Mouse (Mus musculus): ENCODE measurements around the gene Prkce. TPM values are rescaled to one million over a fixed set of nuclear protein-coding genes. Genes with fewer than 3 reads are reported as not detected.

Gene Prkce
- polyA plus RNA-seq, 1 experiment from 2014 or later = 3.1 TPM

DNA sequence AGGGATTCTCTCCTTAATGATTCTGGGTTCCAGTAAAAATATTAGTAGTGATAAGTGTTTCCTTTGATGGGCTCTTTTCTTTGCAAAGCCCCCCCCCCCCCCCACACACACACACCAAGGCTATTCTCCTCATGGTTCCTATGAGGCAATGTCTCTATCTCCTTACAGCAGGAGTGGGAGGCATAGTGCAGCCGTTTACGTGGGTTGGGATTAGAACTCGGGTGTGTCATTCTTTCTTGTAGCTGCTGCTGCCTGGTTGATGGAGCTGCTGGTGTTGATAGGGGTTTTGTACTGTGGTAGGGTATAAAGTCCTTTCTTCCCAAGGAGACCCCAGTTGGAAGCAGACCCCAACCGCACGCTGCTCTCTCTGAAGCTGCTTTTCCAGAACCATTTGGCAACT is 224.9 kb downstream of the Prkce start:
- H3K27ac ChIP-seq = no peak overlapping the region
- H3K9me3 ChIP-seq = no peaks in the 10 kb centered on the region
- no peaks in the 10 kb centered on the region for H3K4me1 ChIP-seq
- DNase-seq (ENCODE audit: extremely low spot score, low spot score) = no peak
- 93% methylated on average over 5 of the region's 5 CpGs for WGBS
- no peaks in the 10 kb centered on the region for H3K36me3 ChIP-seq (replicated peaks)
- no peak overlapping the region for H3K4me3 ChIP-seq
- H3K27me3 ChIP-seq (ENCODE audit: poor library complexity, severe bottlenecking) = no peaks in the 10 kb centered on the region

DNA sequence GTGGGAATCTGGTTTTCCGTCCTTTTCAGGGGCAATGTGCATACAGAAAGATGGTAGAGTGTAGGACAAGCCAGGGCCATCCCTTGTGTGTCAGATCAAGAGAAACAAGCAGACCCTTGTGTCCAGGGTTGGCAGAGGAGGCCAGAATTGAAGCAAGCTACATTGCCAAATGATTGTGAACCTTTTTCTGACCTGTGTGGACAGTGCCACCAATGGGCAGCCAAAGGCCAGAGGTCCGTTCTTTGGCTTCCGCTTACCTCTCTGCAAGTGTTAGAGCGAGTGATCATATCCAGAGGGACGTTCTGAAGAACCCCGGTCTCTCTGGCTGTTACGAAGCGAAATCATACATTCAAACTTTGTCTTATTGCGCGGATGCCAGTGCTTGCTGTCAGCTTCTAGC is 225.6 kb downstream of the Prkce start:
- H3K4me1 ChIP-seq = no peaks in the 10 kb centered on the region
- no peak overlapping the region for H3K27ac ChIP-seq
- no peaks in the 10 kb centered on the region for H3K27me3 ChIP-seq (ENCODE audit: poor library complexity, severe bottlenecking)
- no peaks in the 10 kb centered on the region for H3K9me3 ChIP-seq
- H3K36me3 ChIP-seq (replicated peaks) = no peaks in the 10 kb centered on the region
- 96% methylated on average over 10 of the region's 10 CpGs for WGBS
- H3K4me3 ChIP-seq = no peak overlapping the region
- DNase-seq (ENCODE audit: extremely low spot score, low spot score) = no peak

DNA sequence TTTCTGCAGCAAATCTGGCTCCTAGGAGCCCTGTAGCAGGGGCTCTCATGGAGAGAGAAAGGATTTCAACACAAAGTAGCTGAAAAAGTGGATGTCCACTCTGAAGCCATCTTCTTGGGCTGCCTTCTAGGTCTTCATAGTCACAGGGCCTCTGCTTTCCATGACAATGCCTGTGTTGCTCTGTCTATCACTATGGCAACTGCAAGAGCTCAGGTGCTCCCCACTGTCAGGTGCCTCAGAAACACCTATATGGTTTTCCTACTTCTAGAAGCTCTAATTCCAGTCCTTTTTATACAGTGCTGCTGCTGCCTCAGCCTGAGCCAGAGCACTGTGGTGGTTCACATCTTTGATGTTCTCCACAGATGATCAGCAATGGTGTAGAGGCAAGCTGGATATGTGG is 229.5 kb downstream of the Prkce start:
- no peak overlapping the region for H3K4me3 ChIP-seq
- H3K27me3 ChIP-seq (ENCODE audit: poor library complexity, severe bottlenecking) = no peaks in the 10 kb centered on the region
- H3K27ac ChIP-seq = no peak overlapping the region
- no peaks in the 10 kb centered on the region for H3K4me1 ChIP-seq
- H3K9me3 ChIP-seq = no peaks in the 10 kb centered on the region
- no peaks in the 10 kb centered on the region for H3K36me3 ChIP-seq (replicated peaks)
- DNase-seq (ENCODE audit: extremely low spot score, low spot score) = no peak

DNA sequence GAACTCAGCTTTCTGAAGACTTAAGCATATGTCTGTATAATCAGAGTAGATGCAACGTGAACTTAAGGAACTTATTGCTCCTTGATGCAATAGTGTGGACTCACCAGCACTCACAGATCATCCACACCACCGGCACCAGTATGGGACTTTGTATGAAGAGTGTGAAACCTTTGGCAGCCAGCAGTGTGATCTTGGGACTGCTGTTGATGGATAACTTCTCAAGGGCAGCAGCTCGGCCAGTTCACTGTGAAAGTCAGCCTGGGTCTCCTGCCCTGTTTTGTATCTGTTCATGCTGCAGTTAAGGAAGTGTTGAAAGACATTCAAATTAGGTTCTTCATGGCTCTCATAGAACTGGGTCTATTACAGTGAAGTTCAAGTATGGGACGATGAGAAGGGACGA is 230.1 kb downstream of the Prkce start:
- Histone ChIP-seq H3K4me1 (no peaks in the 10 kb centered on the region), H3K27me3 (ENCODE audit: poor library complexity, severe bottlenecking) (no peaks in the 10 kb centered on the region), H3K27ac (no peak overlapping the region), H3K9me3 (no peaks in the 10 kb centered on the region), H3K36me3 (replicated peaks) (no peaks in the 10 kb centered on the region), H3K4me3 (no peak overlapping the region)
- DNase-seq (ENCODE audit: extremely low spot score, low spot score) = no peak
- 87% methylated on average over 5 of the region's 5 CpGs for WGBS

DNA sequence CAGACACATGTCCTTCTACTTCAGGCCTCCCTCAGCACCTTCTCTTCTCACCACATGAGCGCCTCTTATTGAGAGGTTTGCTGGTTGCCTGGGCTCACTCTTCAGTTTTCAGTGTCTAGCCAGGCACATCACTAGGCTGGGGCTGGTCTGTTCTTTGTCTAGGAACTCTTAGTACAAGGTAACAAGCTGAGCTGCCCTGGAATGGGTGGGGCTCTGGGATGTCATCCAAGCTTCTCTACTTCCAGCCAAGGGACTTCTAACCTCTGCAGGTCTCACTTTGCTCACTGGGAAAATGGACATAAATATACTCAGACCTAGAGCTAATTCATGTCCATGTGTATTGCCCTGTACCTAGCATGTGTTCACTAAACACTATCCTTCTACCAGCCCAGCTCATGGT is 230.6 kb downstream of the Prkce start:
- Histone ChIP-seq H3K4me3 (no peak overlapping the region), H3K36me3 (replicated peaks) (no peaks in the 10 kb centered on the region), H3K27ac (no peak overlapping the region), H3K27me3 (ENCODE audit: poor library complexity, severe bottlenecking) (no peaks in the 10 kb centered on the region), H3K4me1 (no peaks in the 10 kb centered on the region), H3K9me3 (no peaks in the 10 kb centered on the region)
- no peak for DNase-seq (ENCODE audit: extremely low spot score, low spot score)
- 90% methylated on average over 1 of the region's 1 CpGs for WGBS

DNA sequence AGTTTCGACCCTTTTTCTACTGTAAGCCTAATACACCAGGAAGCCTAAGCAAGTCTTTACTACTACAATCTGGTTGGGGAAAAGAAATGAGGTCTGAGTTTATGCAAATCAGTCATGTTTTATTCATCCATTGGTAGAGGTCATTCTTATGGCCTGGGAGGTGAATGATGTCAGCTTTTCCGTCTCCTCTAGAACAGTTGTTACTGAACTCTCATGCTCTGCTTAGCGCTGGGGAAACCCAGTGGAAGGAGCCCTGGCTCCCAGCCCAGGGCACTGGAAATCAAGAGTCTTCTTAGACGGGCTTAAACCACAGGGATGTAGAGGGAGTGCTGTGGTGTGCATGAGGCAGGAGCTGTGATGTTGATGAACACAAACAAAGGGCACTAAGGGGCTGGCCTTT is 232.4 kb downstream of the Prkce start:
- Histone ChIP-seq H3K9me3 (no peaks in the 10 kb centered on the region), H3K27me3 (ENCODE audit: poor library complexity, severe bottlenecking) (no peaks in the 10 kb centered on the region), H3K4me3 (no peak overlapping the region), H3K36me3 (replicated peaks) (no peaks in the 10 kb centered on the region), H3K27ac (no peak overlapping the region), H3K4me1 (peaks cover 5% of the 10 kb centered on the region)
- DNase-seq (ENCODE audit: extremely low spot score, low spot score) = no peak
- 81% methylated on average over 4 of the region's 4 CpGs for WGBS

DNA sequence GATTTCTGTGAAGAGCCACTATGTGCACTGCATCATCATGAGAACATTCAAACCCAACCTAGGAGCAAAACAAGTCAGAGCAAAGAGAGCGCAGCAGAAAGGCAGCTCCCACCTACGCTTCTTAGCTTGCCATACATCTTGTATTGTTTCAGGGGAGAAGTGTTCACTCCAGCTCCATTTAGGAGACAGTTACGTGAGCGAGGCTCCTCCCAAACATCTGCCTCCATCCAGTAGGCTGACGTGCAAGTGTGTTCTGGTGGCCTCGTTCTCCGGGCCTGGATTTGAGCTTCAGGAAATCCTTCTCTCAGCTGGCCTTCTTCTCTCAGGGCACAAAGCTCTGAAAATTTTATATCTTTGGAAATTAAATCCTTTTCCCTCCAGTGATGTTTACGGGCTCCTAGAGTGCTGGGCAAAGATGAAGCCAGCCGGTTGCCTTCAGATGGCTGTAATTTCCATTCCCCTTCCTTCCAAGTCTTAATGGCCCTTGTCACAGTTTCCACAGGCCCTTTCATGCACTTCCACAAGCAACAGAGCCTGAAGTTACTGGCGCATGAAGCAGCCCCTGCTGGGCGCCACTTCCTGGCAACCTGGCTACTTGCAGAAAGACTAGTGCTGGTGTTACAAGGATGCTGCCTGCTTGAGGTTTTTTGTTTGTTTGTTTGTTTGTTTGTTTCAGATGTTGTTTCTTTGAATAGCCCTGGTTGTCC is 237.4 kb downstream of the Prkce start:
- Histone ChIP-seq H3K27ac (peak overlapping the region; percentile 3; the same call in 1 of the 2 replicates), H3K36me3 (replicated peaks) (no peaks in the 10 kb centered on the region), H3K4me3 (no peak overlapping the region), H3K4me1 (peaks cover 13% of the 10 kb centered on the region), H3K27me3 (ENCODE audit: poor library complexity, severe bottlenecking) (no peaks in the 10 kb centered on the region), H3K9me3 (no peaks in the 10 kb centered on the region)
- DNase-seq (ENCODE audit: extremely low spot score, low spot score) = no peak
- 78% methylated on average over 11 of the region's 11 CpGs for WGBS

DNA sequence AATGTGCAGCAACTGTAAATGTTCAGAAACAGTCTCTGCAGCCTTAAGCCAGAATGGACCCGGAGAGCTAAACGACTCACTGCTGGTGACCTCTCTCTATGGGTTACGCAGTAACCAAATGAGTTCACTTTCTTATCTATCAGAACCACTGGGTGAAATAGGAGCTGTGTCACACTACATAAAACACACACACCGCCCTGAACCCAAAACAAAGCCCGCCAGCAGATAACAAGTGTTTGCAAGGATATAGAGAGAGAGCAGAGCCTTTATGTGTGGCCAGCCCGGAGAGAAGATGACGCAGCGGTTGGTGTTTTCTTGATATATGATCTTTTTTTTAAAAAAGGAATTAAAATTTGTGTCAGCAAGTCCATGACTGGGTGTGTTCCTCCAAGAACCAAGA is 238.1 kb downstream of the Prkce start:
- Histone ChIP-seq H3K4me1 (peaks cover 20% of the 10 kb centered on the region), H3K4me3 (no peak overlapping the region), H3K27ac (0 out of 2 replicates have a peak overlapping the region, but pooled peaks have one; percentile 3), H3K27me3 (ENCODE audit: poor library complexity, severe bottlenecking) (no peaks in the 10 kb centered on the region), H3K9me3 (no peaks in the 10 kb centered on the region), H3K36me3 (replicated peaks) (no peaks in the 10 kb centered on the region)
- WGBS = 89% methylated on average over 8 of the region's 8 CpGs
- no peak for DNase-seq (ENCODE audit: extremely low spot score, low spot score)

DNA sequence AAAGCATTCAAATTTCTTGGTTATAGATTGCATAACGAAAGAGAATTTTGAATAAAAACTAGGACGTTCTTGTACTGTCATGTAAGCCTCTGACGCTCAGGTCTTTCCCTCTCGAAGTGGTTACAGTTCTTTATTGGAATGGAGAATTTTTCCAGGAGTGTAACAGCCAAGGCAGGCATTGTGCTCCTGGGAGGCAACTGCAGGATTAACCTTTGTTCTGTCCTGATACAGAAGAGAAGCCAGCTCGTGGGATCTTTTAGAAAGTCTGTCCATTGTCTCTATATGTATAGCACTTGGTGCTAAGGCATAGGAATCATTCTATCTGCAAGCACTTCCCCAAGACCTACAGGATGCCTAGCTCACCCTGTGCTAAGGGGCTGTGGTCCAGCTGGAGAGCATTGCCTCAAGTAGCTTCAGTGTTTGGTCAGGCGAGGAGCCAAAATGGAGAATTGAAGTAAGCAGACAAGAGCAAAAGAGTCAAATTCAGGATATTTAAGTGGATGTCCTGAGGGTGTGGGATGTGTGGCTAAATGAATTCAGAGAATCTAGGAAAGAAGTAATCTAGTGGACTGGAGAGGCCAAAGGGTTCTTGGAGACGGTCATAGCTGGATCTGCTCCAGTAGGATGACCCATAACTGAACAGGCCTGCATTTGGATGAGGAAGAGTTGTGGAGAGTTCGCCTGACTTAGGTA is 240.5 kb downstream of the Prkce start:
- Histone ChIP-seq H3K27me3 (ENCODE audit: poor library complexity, severe bottlenecking) (no peaks in the 10 kb centered on the region), H3K27ac (no peak overlapping the region), H3K4me3 (no peak overlapping the region), H3K36me3 (replicated peaks) (no peaks in the 10 kb centered on the region), H3K9me3 (no peaks in the 10 kb centered on the region), H3K4me1 (peaks cover 42% of the 10 kb centered on the region)
- DNase-seq (ENCODE audit: extremely low spot score, low spot score) = no peak
- 84% methylated on average over 8 of the region's 8 CpGs for WGBS

DNA sequence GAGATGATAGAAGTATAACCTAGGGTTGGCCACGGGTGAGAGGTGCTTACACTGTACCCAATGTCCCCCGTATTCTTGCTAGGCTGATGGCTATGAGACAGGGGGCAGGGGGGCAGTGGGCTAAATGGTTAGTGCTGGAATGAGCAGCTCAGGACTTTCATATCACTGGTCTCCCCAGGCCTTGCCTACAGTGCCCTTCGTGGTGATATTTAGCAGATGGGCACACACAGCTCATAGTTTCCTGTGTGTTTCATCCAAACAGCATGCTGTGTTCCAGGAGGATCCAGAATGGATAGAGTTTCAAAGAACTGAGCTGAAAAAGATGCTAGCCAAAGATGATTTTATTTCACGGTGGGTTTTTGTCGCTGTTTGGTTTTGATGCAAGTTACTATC is 241.0 kb downstream of the Prkce start:
- Histone ChIP-seq H3K27me3 (ENCODE audit: poor library complexity, severe bottlenecking) (no peaks in the 10 kb centered on the region), H3K4me1 (peaks cover 42% of the 10 kb centered on the region), H3K4me3 (no peak overlapping the region), H3K9me3 (no peaks in the 10 kb centered on the region), H3K36me3 (replicated peaks) (no peaks in the 10 kb centered on the region), H3K27ac (no peak overlapping the region)
- DNase-seq (ENCODE audit: extremely low spot score, low spot score) = no peak
- WGBS = 89% methylated on average over 5 of the region's 5 CpGs

DNA sequence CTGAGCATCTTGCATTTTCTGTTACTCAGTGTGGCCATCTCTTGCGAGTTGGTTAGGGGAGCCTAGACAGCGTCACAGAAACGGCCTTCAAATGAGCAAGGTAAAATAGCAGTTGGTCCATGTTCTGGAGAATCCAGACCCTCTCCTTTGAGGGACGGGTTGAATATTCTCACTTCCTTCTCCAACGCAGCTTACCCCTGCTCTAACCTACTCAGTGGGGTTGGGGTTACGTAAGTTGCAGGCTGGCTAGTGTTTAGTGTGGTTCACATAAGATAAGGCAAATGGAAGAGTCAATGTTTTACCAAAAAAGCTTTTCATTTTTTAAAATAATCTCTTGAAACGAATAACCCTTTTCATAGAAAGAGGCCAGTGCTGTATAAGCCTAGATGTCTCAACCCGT is 241.9 kb downstream of the Prkce start:
- no peaks in the 10 kb centered on the region for H3K36me3 ChIP-seq (replicated peaks)
- peaks cover 47% of the 10 kb centered on the region for H3K4me1 ChIP-seq
- no peaks in the 10 kb centered on the region for H3K9me3 ChIP-seq
- no peak overlapping the region for H3K27ac ChIP-seq
- H3K27me3 ChIP-seq (ENCODE audit: poor library complexity, severe bottlenecking) = no peaks in the 10 kb centered on the region
- H3K4me3 ChIP-seq = no peak overlapping the region
- no peak for DNase-seq (ENCODE audit: extremely low spot score, low spot score)
- 90% methylated on average over 8 of the region's 8 CpGs for WGBS

DNA sequence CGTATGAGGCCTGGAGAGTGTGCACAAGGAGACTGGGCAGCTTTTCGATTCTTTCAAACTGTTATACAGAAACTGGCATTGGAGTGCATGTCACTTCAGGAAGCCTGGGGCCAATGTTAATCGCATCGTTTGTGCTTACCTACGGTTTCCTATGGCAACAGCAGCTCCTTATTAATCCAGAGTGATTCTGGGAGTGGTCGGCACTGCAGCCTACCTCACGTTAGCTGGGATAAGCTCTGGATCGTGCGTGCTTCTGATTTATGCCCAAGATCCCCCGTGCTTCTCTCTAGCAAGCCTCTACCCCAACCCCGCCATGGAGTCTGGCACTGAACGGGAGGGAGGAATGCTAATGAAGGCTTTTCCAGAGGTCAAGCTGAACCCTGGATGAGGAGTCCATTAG is 242.9 kb downstream of the Prkce start:
- H3K27ac ChIP-seq = no peak overlapping the region

DNA sequence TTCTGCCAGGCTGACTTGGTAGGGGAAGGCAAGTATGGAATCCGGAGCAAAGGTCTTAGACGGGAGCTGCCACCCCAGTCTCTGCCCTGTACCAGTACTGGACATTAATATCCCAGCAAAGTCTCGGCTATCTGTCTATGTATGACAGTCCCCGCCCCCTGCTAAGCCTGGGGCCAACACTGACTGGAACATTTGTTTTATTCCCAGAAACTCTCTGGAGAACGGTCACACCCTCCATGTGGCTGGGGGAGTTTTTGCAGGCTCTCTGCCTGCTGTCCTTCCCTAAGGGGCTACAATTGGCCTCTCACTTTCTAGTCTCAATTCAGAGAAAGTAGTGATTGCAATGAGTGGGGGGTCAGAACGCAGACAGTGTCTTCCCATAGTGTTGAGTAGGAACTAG is 244.6 kb downstream of the Prkce start:
- no peaks in the 10 kb centered on the region for H3K36me3 ChIP-seq (replicated peaks)
- H3K4me3 ChIP-seq = no peak overlapping the region
- H3K27me3 ChIP-seq (ENCODE audit: poor library complexity, severe bottlenecking) = no peaks in the 10 kb centered on the region
- peaks cover 46% of the 10 kb centered on the region for H3K4me1 ChIP-seq
- no peak overlapping the region for H3K27ac ChIP-seq
- H3K9me3 ChIP-seq = no peaks in the 10 kb centered on the region
- 75% methylated on average over 6 of the region's 6 CpGs for WGBS
- DNase-seq (ENCODE audit: extremely low spot score, low spot score) = no peak

More for the DNA sequence above, 242.9 kb downstream of the Prkce start:
- Histone ChIP-seq H3K27me3 (ENCODE audit: poor library complexity, severe bottlenecking) (no peaks in the 10 kb centered on the region), H3K9me3 (no peaks in the 10 kb centered on the region), H3K36me3 (replicated peaks) (no peaks in the 10 kb centered on the region), H3K4me1 (peaks cover 41% of the 10 kb centered on the region), H3K4me3 (no peak overlapping the region)
- WGBS = 70% methylated on average over 12 of the region's 12 CpGs
- no peak for DNase-seq (ENCODE audit: extremely low spot score, low spot score)
